Mouse (Mus musculus): ENCODE measurements around the gene Txnrd2. TPM values are rescaled to one million over a fixed set of nuclear protein-coding genes. Genes with fewer than 3 reads are reported as not detected.
A peak's percentile ranks its signal among the peaks of the same experiment; 100 is the strongest.

The Txnrd2 gene
- polyA plus RNA-seq, 1 experiment from 2014 or later: 27.8 TPM

DNA sequence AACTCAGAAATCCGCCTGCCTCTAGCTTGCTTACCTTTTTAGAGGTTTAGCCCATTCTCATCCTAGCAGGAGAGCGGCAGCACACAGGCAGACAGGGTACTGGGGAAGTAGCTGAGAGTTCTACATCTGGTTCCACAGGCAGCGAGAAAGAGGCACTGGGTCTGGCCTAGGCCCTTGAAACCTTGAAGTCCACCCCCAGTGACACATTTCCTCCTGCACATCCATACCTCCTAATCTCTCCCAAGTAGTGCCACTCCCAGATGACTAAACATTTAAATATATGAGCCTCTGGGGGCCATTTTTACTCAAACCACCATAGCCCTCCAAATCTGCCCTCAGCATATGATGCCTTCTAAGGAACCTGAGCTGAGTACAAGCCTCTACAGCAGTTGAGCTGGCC lies 56.2 kb downstream of the Txnrd2 start:
- no peaks in the 10 kb centered on the region for H3K9me3 ChIP-seq (ENCODE audit: control insufficient read depth, low read length)
- no peak for ATAC-seq

DNA sequence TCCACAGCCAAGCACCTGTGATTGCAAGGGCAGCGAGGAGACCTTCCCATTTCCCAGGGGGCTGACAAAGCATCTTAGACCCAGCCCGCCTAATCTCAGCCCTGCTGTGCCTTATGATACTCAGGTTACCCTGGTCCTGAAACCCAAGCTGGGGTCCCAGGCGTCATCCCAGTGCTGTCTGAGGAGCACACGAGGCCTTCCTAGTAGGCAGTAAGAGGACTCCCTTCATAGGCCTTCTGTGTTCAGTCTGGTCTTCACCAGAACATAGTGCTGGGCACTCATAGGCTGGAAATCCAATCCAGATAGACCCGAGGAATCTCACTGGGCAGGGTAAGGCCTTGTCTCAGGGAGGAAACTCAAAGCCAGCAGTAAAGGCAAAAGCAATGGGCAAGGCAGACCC lies 57.7 kb downstream of the Txnrd2 start:
- H3K27me3 ChIP-seq (replicated peaks; ENCODE audit: control insufficient read depth, insufficient read depth, low read length): no peaks in the 10 kb centered on the region
- H3K36me3 ChIP-seq (ENCODE audit: control insufficient read depth, insufficient read depth): no peaks in the 10 kb centered on the region
- no peak overlapping the region for H3K4me3 ChIP-seq (replicated peaks; ENCODE audit: low read length)
- no peak overlapping the region for H3K27ac ChIP-seq (ENCODE audit: low read length)
- no peaks in the 10 kb centered on the region for H3K9me3 ChIP-seq (ENCODE audit: control insufficient read depth, low read length)
- H3K4me1 ChIP-seq (replicated peaks; ENCODE audit: control insufficient read depth, insufficient read depth, low read length): peaks cover 5% of the 10 kb centered on the region; the same call in 1 of the 2 replicates
- no peak overlapping the region for H3K4me2 ChIP-seq (ENCODE audit: low read length)
- H3K9ac ChIP-seq (replicated peaks; ENCODE audit: low read depth, low read length): no peak overlapping the region
- WGBS: 70% methylated on average over 5 of the region's 5 CpGs
- no peak for ATAC-seq

More for the DNA sequence above, 56.2 kb downstream of the Txnrd2 start:
- H3K4me1 ChIP-seq (replicated peaks; ENCODE audit: control insufficient read depth, insufficient read depth, low read length): peaks cover 5% of the 10 kb centered on the region; the same call in 1 of the 2 replicates
- no peaks in the 10 kb centered on the region for H3K27me3 ChIP-seq (replicated peaks; ENCODE audit: control insufficient read depth, insufficient read depth, low read length)
- H3K36me3 ChIP-seq (ENCODE audit: control insufficient read depth, insufficient read depth): no peaks in the 10 kb centered on the region
- no peak overlapping the region for H3K4me2 ChIP-seq (ENCODE audit: low read length)
- H3K9ac ChIP-seq (replicated peaks; ENCODE audit: low read depth, low read length): no peak overlapping the region
- H3K27ac ChIP-seq (ENCODE audit: low read length): no peak overlapping the region
- WGBS: 98% methylated on average over 3 of the region's 3 CpGs
- no peak overlapping the region for H3K4me3 ChIP-seq (replicated peaks; ENCODE audit: low read length)

DNA sequence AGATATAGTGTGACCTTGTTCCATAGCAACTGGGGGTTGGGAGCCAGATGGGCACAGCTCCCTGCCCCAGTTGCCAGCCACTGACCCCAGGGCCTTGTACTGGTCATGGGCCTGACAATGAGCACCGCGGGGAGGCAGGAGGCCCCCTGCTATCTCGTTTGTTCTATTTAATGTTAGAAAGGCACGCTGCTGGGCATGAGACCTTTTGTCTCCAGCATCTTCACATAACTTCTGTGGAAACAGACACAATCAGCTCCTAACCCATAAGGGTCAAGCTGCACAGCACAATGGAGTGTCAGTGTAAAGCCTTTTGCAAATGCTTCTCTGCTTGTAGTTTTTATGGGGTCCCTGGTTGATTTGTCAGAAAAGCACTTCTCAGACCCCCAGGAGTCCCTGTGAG lies 58.2 kb downstream of the Txnrd2 start:
- no peaks in the 10 kb centered on the region for H3K9me3 ChIP-seq (ENCODE audit: control insufficient read depth, low read length)
- H3K4me1 ChIP-seq (replicated peaks; ENCODE audit: control insufficient read depth, insufficient read depth, low read length): peaks cover 5% of the 10 kb centered on the region; the same call in 1 of the 2 replicates
- H3K4me2 ChIP-seq (ENCODE audit: low read length): no peak overlapping the region
- no peak overlapping the region for H3K9ac ChIP-seq (replicated peaks; ENCODE audit: low read depth, low read length)
- no peaks in the 10 kb centered on the region for H3K27me3 ChIP-seq (replicated peaks; ENCODE audit: control insufficient read depth, insufficient read depth, low read length)
- 8% methylated on average over 4 of the region's 4 CpGs for WGBS
- no peaks in the 10 kb centered on the region for H3K36me3 ChIP-seq (ENCODE audit: control insufficient read depth, insufficient read depth)
- no peak for ATAC-seq
- no peak overlapping the region for H3K27ac ChIP-seq (ENCODE audit: low read length)
- no peak overlapping the region for H3K4me3 ChIP-seq (replicated peaks; ENCODE audit: low read length)

DNA sequence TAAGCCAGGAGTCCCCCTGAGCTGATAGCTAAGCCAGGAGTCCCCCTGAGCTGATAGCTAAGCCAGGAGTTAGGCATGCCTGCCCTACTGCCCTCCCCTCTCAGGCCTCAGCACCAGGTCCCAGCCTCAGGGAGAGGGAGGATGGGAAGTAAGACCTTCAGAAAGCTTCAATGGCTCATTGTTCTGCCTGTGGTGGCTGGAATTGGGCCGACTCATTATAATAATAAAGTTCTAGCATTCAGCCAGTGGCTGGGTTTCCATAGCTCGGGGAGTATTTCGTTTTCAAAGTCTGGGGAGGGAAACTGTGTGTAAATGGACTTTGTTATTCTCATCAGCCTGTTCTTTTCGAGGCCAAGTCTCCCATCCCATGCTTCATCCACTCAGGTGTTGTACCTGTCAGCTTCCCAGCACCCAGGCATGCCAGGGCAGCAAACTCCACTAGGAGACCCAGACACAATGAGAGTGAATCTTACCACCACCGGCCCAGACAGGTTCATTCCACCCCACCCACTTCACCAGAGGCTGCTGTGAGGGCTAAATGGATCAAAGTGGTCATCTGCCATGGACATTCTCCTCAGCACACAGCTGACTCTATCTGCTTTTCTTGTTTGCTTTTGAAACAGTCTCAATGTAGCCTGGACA lies 58.7 kb downstream of the Txnrd2 start:
- Histone ChIP-seq H3K4me3 (replicated peaks; ENCODE audit: low read length) (no peak overlapping the region), H3K9ac (replicated peaks; ENCODE audit: low read depth, low read length) (no peak overlapping the region), H3K9me3 (ENCODE audit: control insufficient read depth, low read length) (no peaks in the 10 kb centered on the region), H3K4me2 (ENCODE audit: low read length) (no peak overlapping the region), H3K36me3 (ENCODE audit: control insufficient read depth, insufficient read depth) (no peaks in the 10 kb centered on the region), H3K27me3 (replicated peaks; ENCODE audit: control insufficient read depth, insufficient read depth, low read length) (no peaks in the 10 kb centered on the region), H3K4me1 (replicated peaks; ENCODE audit: control insufficient read depth, insufficient read depth, low read length) (0 out of 2 replicates have a peak, but pooled peaks cover 2% of the 10 kb centered on the region), H3K27ac (ENCODE audit: low read length) (no peak overlapping the region)
- ATAC-seq: peak; percentile 66
- WGBS: 9% methylated on average over 5 of the region's 5 CpGs

DNA sequence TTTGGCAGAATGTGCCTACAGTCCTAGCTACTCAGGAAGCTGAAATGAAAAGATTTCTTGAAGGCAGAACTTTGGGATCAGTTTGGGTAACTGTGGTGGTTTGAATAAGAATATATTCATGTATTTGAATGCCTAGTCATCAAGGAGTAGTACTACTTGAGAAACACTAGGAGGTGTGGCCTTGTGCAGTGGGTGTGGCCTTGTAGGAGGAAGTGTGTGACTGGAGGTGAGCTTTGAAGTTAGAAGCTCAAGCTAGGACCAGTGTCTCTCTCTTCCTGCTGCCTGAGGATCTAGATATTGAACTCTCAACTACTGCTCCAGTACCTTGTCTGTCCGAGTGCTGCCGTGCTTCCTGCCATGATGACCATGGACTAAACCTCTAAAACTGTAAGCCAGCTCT lies 59.9 kb downstream of the Txnrd2 start:
- no peak overlapping the region for H3K27ac ChIP-seq (ENCODE audit: low read length)
- no peaks in the 10 kb centered on the region for H3K36me3 ChIP-seq (ENCODE audit: control insufficient read depth, insufficient read depth)
- H3K4me2 ChIP-seq (ENCODE audit: low read length): no peak overlapping the region
- 100% methylated on average over 2 of the region's 2 CpGs for WGBS
- no peaks in the 10 kb centered on the region for H3K9me3 ChIP-seq (ENCODE audit: control insufficient read depth, low read length)
- no peak overlapping the region for H3K9ac ChIP-seq (replicated peaks; ENCODE audit: low read depth, low read length)
- H3K4me1 ChIP-seq (replicated peaks; ENCODE audit: control insufficient read depth, insufficient read depth, low read length): 0 out of 2 replicates have a peak, but pooled peaks cover 2% of the 10 kb centered on the region
- no peaks in the 10 kb centered on the region for H3K27me3 ChIP-seq (replicated peaks; ENCODE audit: control insufficient read depth, insufficient read depth, low read length)
- ATAC-seq: no peak
- H3K4me3 ChIP-seq (replicated peaks; ENCODE audit: low read length): no peak overlapping the region

DNA sequence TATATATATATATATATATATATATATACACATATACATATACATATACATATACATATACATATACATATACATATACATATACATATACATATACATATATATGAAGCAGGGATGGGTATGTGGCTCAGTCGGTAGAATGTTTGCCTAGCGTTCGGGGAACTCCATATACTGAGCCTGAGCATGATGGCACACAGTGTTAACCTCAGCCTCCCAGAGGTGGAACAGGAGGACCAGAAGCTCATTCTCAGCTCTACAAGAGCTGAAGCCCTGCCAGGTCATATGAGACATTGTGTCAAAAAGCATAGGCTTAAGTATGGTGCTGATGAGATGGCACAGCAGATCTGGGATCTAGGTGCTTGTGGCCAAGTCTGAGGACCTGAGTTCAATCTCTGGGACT lies 64.1 kb downstream of the Txnrd2 start:
- 97% methylated on average over 3 of the region's 3 CpGs for WGBS
- Histone ChIP-seq H3K9ac (replicated peaks; ENCODE audit: low read depth, low read length) (no peak overlapping the region), H3K27ac (ENCODE audit: low read length) (no peak overlapping the region), H3K4me2 (ENCODE audit: low read length) (no peak overlapping the region), H3K36me3 (ENCODE audit: control insufficient read depth, insufficient read depth) (no peaks in the 10 kb centered on the region), H3K27me3 (replicated peaks; ENCODE audit: control insufficient read depth, insufficient read depth, low read length) (no peaks in the 10 kb centered on the region), H3K4me1 (replicated peaks; ENCODE audit: control insufficient read depth, insufficient read depth, low read length) (no peaks in the 10 kb centered on the region), H3K4me3 (replicated peaks; ENCODE audit: low read length) (no peak overlapping the region), H3K9me3 (ENCODE audit: control insufficient read depth, low read length) (no peaks in the 10 kb centered on the region)
- no peak for ATAC-seq

DNA sequence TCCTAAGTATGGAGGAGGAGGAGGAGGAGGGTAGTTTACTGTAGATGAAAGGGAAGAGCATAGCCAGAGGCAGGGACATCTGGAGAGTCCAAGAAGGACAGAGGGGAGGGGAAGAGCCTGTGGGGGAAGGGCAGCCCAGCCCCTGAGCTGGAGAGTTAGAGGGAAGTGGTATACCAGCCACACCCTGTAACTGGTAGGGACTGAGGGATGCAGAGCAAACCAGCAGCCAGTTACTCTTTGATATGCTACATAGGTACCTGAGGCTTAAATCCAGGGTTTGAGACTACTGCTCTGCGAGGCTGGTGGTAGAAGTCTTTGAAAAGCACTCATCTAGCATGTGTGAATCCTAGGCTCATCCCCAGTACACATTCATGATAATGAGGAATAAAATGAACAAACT lies 64.7 kb downstream of the Txnrd2 start:
- no peaks in the 10 kb centered on the region for H3K4me1 ChIP-seq (replicated peaks; ENCODE audit: control insufficient read depth, insufficient read depth, low read length)
- no peaks in the 10 kb centered on the region for H3K36me3 ChIP-seq (ENCODE audit: control insufficient read depth, insufficient read depth)
- ATAC-seq: no peak
- H3K9me3 ChIP-seq (ENCODE audit: control insufficient read depth, low read length): no peaks in the 10 kb centered on the region
- H3K27me3 ChIP-seq (replicated peaks; ENCODE audit: control insufficient read depth, insufficient read depth, low read length): no peaks in the 10 kb centered on the region
- H3K27ac ChIP-seq (ENCODE audit: low read length): no peak overlapping the region
- H3K4me3 ChIP-seq (replicated peaks; ENCODE audit: low read length): no peak overlapping the region
- no peak overlapping the region for H3K4me2 ChIP-seq (ENCODE audit: low read length)
- 82% methylated on average over 1 of the region's 1 CpGs for WGBS
- no peak overlapping the region for H3K9ac ChIP-seq (replicated peaks; ENCODE audit: low read depth, low read length)

DNA sequence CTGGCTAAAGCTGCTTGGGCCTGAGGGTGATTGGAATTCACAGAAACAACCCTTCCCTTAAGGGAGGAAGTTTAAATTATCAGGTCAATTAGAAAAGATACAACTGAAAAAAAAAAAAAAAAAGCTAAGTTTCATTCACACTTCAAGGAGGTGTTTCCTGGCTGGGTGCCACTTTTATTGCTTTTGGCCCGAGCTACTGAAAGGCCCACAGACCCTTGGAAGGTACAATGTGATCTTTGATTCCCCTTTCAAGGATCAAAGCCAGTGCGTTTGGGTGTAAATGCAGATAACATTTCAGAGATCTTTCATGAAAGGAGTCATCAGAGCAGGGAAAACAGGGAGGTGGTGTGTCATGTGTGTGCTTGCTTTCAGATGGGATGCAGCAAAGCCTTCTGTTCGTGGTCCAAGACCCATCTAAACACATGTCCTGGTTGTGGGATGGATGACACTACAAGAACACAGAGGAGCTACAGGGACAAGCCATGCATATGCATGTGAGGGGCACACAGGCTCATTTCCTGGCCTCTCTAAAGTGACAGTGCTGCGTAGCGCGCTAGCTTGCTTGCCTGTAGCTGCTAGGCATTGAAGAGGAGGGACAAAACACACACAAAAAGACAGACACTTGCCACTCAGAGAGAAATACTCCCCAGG lies 71.8 kb downstream of the Txnrd2 start:
- 2% methylated on average over 6 of the region's 6 CpGs for WGBS

DNA sequence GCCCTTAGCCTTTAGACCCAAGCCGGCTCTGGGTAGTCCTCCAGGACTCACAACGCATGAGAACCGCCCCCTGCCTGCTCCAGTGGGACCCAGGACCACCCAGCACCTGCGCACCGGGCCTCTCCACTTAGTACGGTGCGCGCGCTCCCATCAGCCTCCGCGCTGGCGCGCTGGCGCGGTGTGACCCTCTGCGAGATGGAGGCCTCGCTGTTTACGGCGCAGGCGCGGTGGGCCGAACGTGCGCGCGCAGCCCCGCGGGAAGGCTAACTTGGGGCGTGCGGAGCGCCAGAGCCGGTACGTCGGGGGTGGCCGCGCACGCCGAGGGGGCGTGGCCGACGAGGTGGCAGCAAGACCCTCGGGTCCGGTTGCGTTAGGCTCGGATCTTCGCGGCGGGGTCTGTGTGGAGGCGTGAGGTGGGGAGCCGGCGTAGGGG lies 72.4 kb downstream of the Txnrd2 start, which contains the start of the genes Gnb1l and Rtl10:
Gene Gnb1l (plus strand): TSS at position 156 of the 433 bp plus-strand sequence.
Gene Rtl10 (plus strand): TSS at position 344 of the 433 bp plus-strand sequence.
- peaks cover 18% of the 10 kb centered on the region for H3K4me1 ChIP-seq (replicated peaks; ENCODE audit: control insufficient read depth, insufficient read depth, low read length)
- H3K27ac ChIP-seq (ENCODE audit: low read length): peak within 1 kb of the TSS; percentile 94
- H3K27me3 ChIP-seq (replicated peaks; ENCODE audit: control insufficient read depth, insufficient read depth, low read length): no peaks in the 10 kb centered on the region
- no peaks in the 10 kb centered on the region for H3K9me3 ChIP-seq (ENCODE audit: control insufficient read depth, low read length)
- peak within 1 kb of the TSS; percentile 83 for H3K9ac ChIP-seq (replicated peaks; ENCODE audit: low read depth, low read length)
- peaks cover 6% of the 10 kb centered on the region for H3K36me3 ChIP-seq (ENCODE audit: control insufficient read depth, insufficient read depth)
- WGBS: under 1% methylated on average over 51 of the region's 51 CpGs
- H3K4me3 ChIP-seq (replicated peaks; ENCODE audit: low read length): peak within 1 kb of the TSS; percentile 81
- peak; percentile 98 for ATAC-seq
- H3K4me2 ChIP-seq (ENCODE audit: low read length): peak within 1 kb of the TSS; percentile 87

More for the DNA sequence above, 71.8 kb downstream of the Txnrd2 start:
- Histone ChIP-seq H3K27ac (ENCODE audit: low read length) (peak overlapping the region; percentile 94), H3K9ac (replicated peaks; ENCODE audit: low read depth, low read length) (peak overlapping the region; percentile 83), H3K4me2 (ENCODE audit: low read length) (peak overlapping the region; percentile 87), H3K4me3 (replicated peaks; ENCODE audit: low read length) (peak overlapping the region; percentile 81), H3K27me3 (replicated peaks; ENCODE audit: control insufficient read depth, insufficient read depth, low read length) (no peaks in the 10 kb centered on the region), H3K36me3 (ENCODE audit: control insufficient read depth, insufficient read depth) (peaks cover 6% of the 10 kb centered on the region), H3K4me1 (replicated peaks; ENCODE audit: control insufficient read depth, insufficient read depth, low read length) (peaks cover 18% of the 10 kb centered on the region), H3K9me3 (ENCODE audit: control insufficient read depth, low read length) (no peaks in the 10 kb centered on the region)
- no peak; the same call in 1 of the 2 replicates for ATAC-seq
